Mouse (Mus musculus): ENCODE results near the gene Napa. TPM values are rescaled to one million over a fixed set of nuclear protein-coding genes. Genes with fewer than 3 reads are reported as not detected.

Napa gene
- total RNA-seq, 2 experiments from 2014 or later, result 130 to 136 TPM

DNA sequence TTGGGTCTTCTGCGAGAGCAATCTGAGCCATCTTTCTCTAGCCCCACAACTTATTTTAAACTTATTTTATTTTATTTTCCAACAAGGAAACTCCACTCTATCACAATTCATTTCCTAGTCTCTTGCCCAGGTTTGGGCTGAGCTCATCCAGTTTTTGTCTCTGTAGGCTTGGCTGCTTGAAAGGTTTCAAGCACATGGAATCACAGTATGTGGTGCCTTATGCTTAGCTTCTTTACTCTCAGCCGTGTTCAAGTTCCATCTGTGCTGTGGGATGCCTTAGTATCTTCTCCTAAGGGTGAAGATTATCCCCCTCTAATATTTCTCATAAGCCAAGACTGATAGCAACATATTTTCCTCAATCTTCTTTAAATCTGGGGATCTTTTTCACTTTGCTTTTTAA is 10.7 kb upstream of the Napa start:
- DNase-seq (ENCODE audit: low spot score in 2 of 2), result no peak

DNA sequence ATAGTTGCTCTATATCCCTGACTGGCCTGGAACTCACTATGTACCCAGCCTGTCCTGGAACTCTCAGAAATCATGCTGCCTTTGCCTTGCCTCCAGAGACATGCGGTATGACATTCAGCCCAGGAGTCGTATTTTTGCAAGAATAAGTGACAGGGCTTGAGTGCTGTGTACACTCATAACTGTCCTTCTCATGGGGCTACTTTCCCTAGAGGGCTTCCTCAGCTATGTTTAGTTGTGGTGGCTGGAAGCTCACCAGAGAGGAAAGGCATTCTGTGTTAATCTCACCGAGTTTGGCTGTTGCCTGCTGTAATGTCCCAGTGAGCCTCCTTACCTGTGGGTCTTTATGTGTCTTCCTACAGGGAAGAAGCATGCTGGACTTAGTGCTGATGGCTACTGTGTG is 3.7 kb upstream of the Napa start:
- no peak for DNase-seq (ENCODE audit: low spot score in 2 of 2)

DNA sequence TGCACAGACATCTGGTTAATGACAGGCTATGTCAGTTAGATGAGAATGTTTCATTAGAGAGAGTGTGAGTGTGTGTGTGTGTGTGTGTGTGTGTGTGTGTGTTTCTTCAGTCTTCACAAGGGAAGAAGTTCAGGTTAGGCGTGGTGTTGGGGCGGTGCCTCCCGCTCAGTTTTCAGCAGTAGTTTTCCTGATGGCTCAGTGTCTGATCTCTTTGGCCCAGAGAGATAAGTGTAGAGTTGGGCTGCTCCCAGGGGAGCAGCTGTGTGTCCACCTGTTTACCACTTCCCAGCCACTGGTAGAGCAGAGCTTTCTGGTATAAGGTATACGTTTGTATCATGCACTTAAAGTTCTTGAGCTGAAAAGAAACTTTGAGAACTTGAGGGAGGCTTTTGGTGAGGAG is 1.6 kb downstream of the Napa start:
- DNase-seq (ENCODE audit: low spot score in 2 of 2), result no peak

DNA sequence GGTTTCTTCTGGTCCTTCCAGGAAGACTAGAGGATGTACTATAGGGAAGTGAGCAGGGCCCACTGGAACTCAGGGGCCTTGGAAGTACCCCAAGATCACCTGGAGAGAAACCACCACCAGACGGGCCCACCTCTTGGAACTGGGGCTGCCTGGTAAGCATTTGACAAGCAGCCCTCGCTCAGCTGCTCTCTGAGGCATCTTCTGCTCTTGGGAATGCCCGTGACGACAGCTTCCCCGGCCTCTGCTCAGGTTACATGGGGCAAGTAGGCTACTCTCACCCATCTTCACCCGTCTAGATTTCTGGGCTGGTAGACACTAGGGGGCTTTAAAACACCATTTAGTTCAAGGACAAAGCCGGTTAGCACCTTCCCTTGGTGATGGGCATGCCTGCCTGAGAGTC is 2.8 kb downstream of the Napa start:
- no peak for DNase-seq (ENCODE audit: low spot score in 2 of 2)

DNA sequence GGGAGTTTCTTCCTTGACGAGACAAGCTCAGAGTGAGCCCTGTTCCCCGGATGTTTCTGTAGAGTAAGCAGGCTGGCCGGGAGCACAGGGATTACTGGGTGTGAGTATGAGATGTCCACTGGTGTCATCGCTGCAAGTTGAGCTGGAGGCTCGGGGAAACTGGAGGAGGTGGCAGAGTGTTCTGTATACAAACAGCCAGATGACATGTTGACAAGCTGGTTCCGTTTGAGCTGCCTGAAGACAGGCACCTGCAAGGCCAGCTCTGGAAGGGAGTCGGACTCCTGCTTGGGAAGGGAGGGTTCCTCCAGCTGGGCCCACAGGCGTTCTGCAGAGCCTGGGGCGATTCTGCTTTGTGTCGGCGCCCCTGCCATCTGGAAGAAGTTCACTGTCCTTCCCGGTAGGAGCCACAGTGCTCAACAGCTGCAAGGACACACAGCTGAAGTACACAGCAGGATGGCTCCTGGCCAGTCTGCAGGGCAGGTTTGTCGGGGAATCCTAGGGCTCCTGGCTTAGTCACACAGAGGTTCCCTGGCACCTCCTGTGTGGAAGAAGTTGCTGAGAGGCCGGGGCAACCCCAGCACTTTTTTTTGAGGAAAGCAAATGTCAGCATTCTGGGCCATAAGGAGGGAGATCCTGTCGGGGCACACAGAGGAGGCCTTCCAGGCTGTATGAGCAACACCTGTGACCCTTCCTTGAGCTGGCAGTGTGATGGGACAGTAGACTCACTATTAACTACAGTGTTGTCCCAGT is 3.6 kb downstream of the Napa start:
- DNase-seq (ENCODE audit: low spot score in 2 of 2), result no peak

DNA sequence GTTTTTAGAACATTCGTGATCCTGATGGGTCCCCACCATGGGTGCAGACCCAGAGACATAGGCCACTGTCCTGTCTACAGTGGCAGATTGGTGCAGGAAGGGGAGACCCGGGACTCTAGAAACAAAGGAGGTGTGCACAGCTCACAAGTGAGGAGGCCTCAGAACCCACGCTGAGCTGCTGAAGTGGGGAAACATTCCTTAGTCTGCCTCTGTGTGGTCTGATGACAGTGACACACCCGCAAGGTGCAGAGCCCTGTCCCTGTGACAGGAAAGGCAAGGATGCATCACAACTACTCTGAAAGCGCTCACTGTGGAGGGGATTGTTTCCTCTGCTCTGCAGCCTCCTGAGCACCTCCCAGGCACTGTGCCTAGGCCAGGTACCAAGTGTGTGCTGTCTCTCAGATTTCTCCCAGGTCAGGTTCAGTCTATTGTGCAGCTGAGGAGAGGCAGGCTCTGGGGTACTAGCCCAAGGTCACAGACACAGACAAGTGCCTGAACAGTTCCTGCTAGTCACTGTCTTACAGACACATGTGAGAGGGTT is 4.5 kb downstream of the Napa start:
- no peak for DNase-seq (ENCODE audit: low spot score in 2 of 2)

DNA sequence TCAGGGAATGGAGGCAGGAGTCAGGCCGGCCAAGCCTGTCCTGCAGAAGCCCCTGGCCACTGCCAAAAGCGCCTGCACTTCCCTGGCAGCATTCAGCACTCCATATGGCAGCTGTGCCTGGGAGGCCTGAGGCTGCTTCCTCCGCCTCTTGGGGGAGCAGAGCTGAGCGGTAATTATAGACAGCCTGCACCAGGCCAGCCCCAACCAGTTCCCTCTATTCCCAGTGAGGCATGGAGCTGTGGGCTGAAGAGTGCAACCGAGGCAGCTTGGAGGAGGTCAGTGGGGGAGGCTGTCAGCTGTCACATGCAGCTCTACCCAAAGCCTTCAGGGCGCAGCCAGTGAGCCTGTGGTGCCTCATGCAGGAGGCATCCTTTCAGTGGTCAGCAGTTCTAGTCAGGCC is 5.5 kb downstream of the Napa start:
- no peak for DNase-seq (ENCODE audit: low spot score in 2 of 2)

DNA sequence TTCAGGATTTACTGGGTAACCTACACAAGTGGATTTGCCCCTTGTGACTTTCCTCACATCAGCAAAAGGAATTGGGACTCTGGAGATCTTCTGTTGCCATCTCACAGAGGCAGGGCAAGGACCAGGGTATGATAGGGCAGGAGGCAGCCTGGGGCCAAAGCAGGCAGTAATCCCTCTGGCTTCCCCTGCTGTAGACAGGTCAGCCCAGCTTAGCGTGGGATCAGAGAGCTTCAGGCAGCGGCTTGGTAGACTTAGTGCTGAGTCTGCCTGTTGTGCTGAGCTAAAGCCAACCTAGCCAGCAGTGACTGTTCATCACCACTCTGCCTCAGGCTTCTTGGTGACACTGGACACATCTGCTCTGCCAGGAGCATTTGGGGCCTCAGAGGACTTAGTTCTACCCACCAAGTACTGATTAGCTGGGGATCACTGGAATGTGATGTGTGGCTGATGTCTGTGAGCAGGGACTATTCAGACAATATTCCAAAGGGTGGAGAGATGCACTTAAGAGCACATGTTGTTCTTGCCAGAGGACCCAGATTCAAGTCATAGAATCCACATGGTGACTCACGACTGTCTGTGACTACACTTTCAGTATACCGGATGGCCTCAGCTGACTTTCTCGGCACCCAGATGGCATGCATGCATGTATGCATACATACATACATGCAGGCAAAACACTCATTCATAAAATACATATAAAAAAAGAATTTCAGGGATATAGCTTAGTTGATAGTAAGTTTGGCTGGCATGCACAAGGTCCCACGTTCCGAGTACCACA is 6.5 kb downstream of the Napa start:
- no peak for DNase-seq (ENCODE audit: low spot score in 2 of 2)

DNA sequence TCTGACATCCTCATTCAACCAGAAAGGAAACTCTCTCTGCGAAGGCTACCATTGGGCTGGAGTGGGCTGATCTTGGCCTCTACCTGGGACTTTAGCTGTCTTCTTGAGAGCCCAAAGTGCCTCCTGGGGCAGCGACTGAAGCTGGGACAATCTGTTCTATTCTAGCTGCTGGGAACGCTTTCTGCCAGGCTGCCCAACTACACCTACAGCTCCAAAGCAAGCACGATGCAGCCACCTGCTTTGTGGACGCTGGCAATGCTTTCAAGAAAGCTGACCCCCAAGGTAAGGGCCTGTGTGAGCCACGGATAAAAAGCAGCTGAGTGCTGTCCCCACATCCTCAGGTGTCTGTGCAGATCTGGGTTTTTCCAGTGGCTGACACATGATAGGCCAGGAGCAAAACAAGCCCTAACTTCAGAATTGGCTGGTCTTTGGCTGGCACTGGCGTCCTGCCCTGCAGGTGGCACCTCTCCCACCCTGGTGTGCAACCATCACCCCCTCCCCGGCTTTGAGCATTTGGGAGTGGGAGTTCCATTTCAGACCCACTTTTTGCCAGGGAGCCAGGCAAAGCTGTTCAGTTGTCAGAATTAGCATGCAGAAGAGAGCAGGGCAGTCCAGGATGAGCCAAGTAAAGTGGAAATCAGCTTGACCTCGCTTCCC is 10.8 kb downstream of the Napa start:
- DNase-seq (ENCODE audit: low spot score in 2 of 2), result no peak

DNA sequence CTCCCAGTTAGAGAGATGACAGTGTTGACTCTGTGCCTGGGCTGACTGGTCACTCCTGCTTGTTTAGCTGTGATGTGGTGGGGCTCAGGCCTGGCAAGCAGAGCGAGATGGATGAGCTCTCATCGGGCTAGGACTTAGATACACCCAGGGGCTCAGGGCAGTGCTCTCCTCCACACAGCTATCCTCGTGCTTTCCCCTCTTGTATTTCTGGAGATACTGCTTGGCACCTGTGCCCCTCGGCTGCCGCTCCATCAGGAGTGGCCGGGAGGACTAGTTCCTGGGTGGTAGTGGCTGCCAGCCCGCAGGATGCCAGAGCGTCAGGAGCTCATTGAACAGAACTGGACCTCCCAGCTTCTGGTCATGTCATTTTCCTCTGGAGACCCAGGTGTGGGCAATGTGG is 11.9 kb downstream of the Napa start:
- no peak for DNase-seq (ENCODE audit: low spot score in 2 of 2)

DNA sequence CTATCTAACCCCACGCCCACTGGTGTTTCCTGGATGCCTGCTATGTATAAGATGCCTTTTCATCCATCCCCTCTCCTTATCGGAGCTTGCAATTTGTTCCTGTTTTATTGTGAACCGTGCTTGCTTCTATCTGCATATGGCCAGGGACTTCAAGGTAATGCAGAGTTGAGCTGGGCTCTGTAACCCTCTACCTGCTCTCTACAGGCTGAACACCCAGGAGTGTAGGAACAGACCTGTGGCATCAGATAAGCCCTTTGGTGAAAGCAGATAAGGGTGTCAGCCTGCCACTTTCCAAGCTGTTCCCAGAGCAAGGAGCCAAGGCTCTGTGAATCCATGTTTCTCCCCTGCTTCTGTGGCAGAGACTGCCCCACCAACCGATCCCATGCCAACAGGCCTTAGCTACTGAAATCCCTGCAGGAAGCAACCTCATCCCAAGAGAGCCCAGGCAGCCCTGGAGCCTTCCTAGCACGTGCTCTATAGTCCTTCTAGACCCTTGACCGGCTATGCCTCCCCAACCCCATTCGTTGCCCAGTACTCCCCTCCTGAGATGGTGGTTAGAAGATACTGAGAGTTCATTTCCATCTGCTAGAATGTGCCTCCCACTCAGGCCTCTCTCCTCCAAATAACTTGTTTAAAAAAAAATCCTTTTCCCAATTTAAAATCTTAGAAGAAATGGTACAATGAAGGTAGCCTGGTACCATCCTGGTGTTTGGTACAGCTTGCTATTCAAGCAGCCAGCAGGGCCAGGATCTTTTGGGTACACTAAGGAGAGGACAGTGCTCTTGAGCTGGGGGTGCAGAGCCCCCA is 13.2 kb downstream of the Napa start:
- no peak for DNase-seq (ENCODE audit: low spot score in 2 of 2)

DNA sequence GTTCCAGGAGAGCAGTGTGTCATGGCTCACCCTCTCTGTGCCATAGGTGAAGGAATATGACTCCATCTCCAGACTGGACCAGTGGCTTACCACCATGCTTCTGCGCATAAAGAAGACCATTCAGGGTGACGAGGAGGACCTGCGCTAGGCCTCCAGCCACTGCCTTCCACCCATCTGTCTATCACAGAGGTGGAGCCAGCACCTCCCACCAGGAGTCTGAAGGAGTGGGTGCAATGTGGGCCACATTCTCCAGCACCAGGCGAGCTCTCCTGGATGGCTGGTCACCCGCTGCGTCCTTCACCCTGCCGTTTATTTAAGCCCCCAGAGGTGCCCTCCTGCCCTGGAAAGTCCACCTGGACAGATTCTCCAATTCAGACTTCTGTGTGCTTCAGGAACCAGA is 18.2 kb downstream of the Napa start:
- no peak for DNase-seq (ENCODE audit: low spot score in 2 of 2)

DNA sequence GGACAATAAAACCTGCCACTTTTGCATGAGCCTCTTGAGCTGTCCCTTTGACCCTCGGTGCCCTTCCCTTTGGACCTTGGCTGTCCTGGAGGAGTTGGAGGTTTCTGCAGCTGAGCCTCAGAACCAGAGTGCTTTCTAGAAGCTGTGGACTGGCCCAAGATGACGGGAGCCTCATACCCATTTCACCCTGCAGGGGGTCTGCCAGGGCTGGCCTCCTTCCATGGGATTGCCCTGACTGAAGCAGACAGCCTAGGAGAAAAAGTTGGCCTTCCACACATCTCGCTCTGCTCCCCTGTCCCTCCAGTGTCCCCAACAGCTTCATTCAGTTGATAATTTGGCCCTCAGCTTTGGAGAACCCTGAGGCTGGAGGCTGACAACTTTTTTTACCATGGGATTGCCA is 18.8 kb downstream of the Napa start:
- DNase-seq (ENCODE audit: low spot score in 2 of 2), result no peak

DNA sequence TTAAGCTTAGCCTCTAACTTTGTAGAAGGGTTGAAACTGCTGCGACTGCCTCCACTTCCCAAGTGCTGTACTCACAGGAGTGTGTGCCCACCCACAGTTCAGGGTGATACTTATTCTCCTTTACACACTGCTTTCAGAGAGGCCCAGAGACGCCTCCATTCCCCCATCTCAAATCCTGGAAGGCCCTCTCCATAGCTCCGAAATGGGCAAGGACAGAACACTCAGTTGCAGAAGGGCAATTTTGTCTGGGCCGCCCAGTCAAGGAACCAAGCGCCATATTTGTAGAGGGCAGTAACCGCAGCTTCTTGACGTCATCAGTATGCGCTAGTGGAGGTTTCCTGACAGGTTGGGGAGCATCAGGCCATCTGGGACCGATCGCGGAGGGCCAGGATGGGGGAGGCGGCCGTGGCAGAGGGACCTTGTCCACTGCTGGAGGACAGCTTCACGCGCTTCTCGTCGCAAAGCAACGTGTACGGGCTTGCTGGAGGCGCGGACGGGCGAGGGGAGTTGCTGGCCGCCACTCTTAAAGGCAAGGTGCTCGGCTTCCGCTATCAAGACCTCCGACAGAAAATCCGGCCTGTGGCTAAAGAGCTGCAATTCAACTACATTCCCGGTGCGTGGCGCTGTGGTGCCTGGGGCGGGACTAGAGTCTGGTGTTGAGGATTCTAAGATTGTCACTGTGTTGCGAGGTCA is 21.5 kb downstream of the Napa start, which contains the start of gene Kptn:
Gene Kptn (plus strand): TSS at position 327 of the 693 bp plus-strand sequence.
- DNase-seq (ENCODE audit: low spot score in 2 of 2), result peak; percentile 79 to 86

DNA sequence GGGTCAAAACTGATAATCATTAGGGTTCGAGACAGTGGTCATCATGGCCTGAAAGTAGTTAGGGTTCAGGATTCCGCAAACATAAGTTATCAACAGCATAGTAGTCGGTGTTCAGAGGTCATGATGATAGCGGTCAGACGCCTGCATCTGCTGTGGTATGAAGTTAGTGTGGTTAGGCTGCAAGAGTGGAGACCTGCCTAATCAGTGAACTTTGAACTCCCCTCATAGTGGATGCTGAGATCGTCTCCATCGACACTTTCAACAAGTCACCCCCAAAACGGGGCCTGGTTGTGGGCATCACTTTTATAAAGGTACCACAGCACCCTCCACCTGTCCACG is 22.0 kb downstream of the Napa start:
- no peak for DNase-seq (ENCODE audit: low spot score in 2 of 2)

DNA sequence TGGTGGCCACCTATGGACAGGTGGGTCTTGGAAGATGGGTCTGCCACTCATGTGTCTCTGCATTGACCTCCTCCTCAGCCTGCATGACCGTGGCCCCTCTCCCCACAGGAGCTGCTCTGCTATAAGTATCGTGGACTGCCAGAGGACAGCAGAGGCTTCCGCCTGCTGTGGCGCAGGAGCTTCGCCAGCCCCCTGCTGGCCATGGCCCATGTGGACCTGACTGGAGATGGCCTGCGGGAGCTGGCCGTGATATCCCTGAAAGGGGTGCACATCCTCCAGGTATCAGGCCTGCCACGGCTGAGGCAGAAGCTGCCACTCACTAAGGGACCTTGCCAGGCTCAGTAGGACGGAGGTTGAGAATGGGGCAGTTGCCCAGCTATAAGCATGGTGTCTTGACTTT is 27.6 kb downstream of the Napa start:
- no peak for DNase-seq (ENCODE audit: low spot score in 2 of 2)

DNA sequence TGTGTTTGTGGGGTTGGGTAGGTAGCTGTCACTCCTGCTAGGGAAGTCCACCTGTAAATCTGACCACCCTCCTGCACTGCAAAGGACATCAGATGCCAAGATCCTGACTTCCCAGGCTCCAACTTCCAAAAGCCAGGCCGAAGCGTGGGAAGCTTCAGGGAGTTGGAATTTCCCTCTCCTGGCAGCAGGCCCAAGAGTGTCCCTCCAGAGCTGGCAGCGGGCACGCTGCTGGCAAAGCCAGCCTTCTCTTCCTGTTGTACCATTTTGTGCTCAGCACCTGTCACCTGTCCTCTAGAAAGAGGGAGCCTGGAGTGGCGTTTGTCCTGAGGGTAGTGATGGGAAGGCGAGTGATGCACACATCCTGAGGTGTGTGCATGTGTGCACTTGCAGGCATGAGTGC is 30.1 kb downstream of the Napa start:
- no peak for DNase-seq (ENCODE audit: low spot score in 2 of 2)

DNA sequence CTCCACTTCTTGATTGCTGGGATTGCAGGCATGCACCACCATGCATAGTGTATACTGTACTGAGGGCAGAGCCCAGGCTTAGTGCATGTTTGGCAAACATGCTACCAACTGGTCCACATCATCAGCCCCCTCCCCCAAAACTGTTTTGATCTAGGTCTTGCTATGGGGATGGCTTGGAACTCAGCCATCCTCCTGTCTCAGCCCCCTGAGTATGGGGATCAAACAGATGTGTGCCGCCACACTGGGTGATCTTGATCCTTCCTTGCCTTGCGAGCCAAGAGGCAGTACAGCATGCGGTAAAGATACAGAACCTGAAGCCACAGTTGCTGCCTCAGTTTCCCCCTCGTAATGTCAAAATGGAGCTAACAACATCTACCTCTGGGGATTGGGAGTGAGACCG is 30.6 kb downstream of the Napa start:
- no peak for DNase-seq (ENCODE audit: low spot score in 2 of 2)

DNA sequence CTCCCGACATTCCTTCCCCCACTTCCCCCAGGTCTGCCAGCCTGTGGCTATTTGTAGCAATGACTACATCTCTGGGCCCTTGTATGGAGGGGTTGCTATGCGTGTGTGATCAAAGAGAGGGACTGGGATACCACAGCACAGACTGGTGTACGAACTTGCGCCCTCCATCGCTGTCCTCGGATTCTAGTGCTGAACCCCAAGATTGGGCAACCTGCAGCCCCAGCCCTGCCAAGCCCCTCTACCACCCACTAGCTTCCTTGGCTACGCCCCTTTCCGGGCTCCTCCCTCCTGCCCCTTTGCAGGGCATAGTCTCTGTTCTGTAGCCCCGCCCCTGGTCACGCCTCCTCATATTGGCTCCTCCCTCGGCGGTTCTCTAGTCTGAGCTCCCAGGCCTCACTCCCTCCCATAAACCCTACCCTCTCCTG is 31.2 kb downstream of the Napa start, which contains the start of gene Slc8a2:
Gene Slc8a2 (plus strand): TSS at position 406 of the 425 bp plus-strand sequence.
- DNase-seq (ENCODE audit: low spot score in 2 of 2), result peak; percentile 43

Data from adrenal gland, postnatal 4 days (tissue).